Mouse (Mus musculus): ENCODE measurements around the gene Pou2f3. TPM values are rescaled to one million over a fixed set of nuclear protein-coding genes. Genes with fewer than 3 reads are reported as not detected.

Gene Pou2f3
- total RNA-seq, 2 experiments from 2014 or later, result not detected

DNA sequence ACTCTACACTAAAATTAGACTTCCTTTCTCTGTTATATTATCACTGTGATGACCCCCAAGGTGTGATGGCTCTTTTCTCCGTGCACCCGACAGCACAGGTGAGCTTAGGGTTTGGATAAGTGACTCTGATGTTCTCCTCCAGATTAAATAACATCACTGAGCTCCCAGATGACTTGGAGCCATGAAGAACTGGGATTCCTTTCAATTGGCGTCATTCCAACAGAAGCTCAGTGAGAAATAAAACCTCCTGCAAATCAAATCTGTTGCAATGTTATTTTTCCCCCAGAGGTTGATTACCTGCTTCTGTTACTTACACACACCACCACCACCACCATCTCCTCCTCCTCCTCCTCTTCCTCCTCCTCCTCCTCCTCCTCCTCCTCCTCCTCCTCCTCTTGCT, 116.4 kb downstream of the Pou2f3 start:
- DNase-seq, result no peak
- intact Hi-C loops (cut with DNase I), result no loop called here

DNA sequence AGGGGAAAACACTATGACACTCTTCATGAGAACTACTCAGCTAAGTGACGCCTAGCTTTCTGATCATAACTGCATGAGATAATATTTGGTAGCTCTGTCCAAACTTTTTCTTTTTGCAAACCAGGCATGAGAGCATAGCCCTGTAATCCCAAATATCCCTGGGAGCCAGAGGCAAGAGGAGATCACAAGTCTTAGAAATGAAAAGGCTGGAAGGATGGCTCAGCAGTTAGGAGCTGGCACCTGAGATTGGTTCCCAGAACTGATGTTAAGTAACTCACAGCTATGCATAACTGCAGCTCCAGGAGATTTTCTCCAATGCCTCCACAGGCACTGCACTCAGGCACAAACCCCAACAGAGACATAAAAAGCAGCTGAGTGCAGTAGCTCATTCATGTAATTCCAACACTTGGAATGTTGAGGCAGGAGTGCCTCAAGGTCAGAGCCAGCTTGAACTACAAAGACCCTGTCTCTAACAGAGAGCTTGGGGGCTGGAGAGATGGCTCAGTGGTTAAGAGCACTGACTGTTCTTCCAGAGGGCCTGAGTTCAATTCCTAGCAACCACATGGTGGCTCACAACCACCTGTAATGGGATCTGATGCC, 124.4 kb downstream of the Pou2f3 start:
- no peak for DNase-seq
- intact Hi-C loops (cut with DNase I), result no loop called here

DNA sequence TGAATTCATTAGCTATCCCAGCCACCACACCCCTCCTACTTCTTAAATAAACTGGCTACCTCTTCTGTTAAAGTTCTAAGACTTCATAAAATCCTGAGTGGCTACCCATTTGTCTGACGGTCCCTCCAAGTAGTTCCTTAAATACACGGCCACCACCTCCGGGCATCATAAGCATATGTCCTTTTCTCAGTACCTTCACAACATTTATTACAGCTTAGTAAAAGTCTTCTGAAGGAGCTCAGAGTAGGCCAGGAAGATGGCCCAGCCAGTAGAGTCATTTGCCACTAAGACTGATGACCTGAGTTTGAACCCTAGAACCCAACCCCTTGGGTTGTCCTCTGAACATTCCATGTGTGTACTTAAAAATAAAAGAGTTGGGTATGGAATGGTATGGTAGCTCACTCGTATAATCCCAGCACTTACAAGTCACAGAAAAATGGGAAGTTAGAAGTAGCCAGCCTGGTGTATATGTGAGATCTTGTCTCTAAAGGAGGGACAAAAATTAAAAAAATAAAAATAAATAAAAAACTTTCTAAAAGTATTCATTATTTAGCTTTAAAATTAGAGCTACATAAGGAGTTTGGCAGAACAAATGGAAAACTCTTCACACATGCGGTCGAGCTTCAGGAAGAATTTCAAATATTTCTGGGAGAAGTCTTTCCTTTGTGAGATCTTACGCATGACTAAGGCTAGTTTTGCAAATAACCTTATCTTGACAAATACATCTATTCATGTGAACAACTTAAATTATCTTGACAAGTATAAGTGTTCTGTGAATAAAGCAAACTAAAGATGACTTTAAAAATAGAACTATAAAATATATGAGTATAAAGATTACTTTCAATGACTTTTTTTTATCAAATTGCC, 125.4 kb downstream of the Pou2f3 start:
- no peak for DNase-seq
- intact Hi-C loops (cut with DNase I), result no loop called here

DNA sequence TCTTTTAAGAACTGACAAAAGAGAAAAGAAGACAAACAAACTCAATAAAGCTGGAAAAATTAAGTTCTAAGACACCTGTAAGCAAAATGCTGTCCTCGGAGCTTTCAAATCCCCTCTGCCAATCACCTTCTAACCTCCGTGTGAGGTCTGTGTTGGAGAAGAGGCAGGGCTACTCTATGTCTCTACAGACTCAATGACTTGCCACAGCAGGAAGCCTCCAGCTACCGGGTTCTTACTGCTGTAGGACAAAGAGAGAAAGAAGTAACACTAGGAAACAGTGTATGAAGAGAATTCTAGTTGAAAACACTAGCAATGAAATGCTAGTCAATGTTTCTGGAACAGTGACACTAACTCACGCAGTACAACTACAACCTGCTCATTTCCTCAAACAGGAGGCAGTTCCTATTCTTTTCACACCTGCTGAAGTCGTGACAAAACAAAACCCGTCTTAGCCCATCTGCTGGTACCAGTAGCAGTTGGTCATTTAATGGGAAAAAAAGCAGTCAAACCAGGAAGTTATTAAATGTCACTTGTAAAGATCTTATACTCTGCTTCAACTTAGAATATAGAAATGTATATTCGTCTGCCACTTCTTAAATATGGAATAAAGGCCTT, 126.6 kb downstream of the Pou2f3 start:
- intact Hi-C loops (cut with DNase I), result no loop called here
- no peak for DNase-seq

DNA sequence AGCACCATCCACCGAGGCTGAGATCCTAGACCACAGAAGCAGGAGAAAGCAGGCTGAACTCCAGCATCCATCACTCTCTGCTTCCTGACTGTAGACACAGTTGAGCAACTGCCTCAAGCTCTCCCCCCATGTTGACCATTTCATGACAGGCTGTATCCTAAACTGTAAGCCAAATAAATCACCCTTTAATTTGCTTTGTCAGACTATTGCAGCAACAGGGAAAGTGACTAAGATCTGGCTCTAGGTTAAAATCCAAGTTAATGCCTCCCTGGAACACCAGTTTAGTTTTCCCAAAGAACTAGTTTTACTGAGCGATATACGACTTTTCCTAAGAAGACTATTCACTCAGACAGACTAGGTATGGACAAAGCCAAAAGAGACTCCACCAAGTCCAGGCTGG, 131.5 kb downstream of the Pou2f3 start:
- intact Hi-C loops (cut with DNase I), result no loop called here
- no peak for DNase-seq

DNA sequence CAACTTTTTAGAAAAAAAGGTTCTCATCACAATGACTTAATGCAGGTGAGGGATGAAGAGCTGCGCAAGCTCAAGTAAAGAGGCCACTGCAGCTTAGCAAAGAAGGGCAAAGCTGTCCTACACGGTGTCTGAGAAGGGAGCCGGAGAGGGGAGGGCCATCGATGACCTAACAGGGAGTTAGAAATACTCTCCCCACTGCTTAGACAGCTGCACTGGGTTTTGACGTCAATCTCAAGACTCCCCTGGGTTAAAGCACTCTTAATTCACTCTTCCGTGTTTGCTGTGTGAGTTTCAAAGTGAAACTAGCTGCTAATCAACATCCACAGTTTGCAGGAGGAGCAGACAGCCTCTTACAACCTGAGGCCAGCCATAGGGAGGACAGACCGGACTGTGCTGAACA, 134.0 kb downstream of the Pou2f3 start:
- intact Hi-C loops (cut with DNase I), result no loop called here
- DNase-seq, result no peak

DNA sequence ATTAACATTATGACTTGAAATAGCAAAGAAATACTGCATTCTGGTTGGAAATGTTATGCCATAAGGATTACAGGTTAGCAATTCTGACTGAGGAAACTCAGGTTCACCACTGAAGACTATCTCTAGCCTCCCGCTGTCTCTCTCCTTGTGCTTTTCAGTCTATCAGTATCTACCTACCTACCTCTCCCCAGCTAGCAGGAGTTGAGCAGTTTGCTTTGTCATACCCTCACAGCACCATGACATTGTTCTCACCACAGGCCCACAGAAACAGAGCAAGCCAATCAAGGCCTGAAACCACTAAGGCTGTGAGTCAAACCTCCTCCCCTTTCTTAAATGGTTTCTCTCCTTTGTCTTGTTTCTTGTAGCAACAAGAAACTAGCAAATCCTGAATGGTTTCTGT, 135.6 kb downstream of the Pou2f3 start:
- no peak for DNase-seq
- intact Hi-C loops (cut with DNase I), result loop anchor here (5.0 kb wide), 1 partner anchor 33 kb away; the partner anchor contains the start of gene Arhgef12

Other genes with a start within 250 kb of the Pou2f3 start
- gene Arhgef12, start 103.1 kb downstream of the Pou2f3 start, total RNA-seq (2021), result 100 to 1,000 TPM; 185 to 199 TPM
- gene Tmem136, start 93.8 kb downstream of the Pou2f3 start, total RNA-seq (2021), result 10 to 100 TPM; 17.2 to 18.4 TPM
- gene Oaf, start 29.5 kb upstream of the Pou2f3 start, total RNA-seq (2021), result 1 to 10 TPM; 3.6 to 4.1 TPM
- gene Trim29, start 100.5 kb upstream of the Pou2f3 start, total RNA-seq (2021), result not detected